Mouse (Mus musculus) kidney, embryonic 16.5 days (tissue): ENCODE measurements around the gene Zscan21. TPM values are rescaled to one million over a fixed set of nuclear protein-coding genes. Genes with fewer than 3 reads are reported as not detected.

Experiments
- microRNA counts: library from miRNA; unstranded; fragments of <30 nt; microRNA quantifications from one replicate; lab custom pipeline; 2016
- microRNA-seq: library from miRNA; unstranded; fragments of <30 nt; microRNA quantifications from one replicate; pipeline ENCODE4, GENCODE M21; 2016
- polyA plus RNA-seq: library from polyadenylated mRNA; unstranded; fragments of >200 nt; fragmentation: Nextera tagmentation; extraction: Ambion mirVana; gene quantifications from 2 replicates; pipeline ENCODE4 v1.2.1, GENCODE M21; 2015

Zscan21 gene
- polyA plus RNA-seq, 1 experiment from 2014 or later, result 76.4 TPM

MicroRNA genes within 50 kb of the gene (microRNA counts, 519-probe panel; counts per million panel counts)
- microRNA mmu-miR-106b (lab: Ali Mortazavi, UCI), result 4,449 counts per million, percentile 93 among the panel's probes with 10 or more counts
- microRNA mmu-miR-25 (lab: Ali Mortazavi, UCI), result 5,153 counts per million, percentile 97 among the panel's probes with 10 or more counts
- microRNA mmu-miR-93 (lab: Ali Mortazavi, UCI), result 4,456 counts per million, percentile 93 among the panel's probes with 10 or more counts

Small RNA genes lying within 50 kb of the gene (microRNA-seq; reads per million reads assigned to microRNA genes)
- gene Mir106b (7,303 reads per million, percentile 94 among the genes with 10 or more reads in this experiment), gene Mir25 (738 reads per million, percentile 77 among the genes with 10 or more reads in this experiment), gene Mir93 (11,006 reads per million, percentile 95 among the genes with 10 or more reads in this experiment)

Other genes with a start within 250 kb of the Zscan21 start
- 0.40 and 1.0 TPM in 2 replicates for gene Pilrb2, start 245.1 kb upstream of the Zscan21 start, polyA plus RNA-seq
- gene Cyp3a13, start 195.3 kb upstream of the Zscan21 start, polyA plus RNA-seq, result 0.09 TPM in 1 of 2 replicates, not detected in the other
- 0.04 TPM in 1 of 2 replicates, not detected in the other for gene Gjc3, start 153.8 kb upstream of the Zscan21 start, polyA plus RNA-seq
- not detected in 2 replicates for gene Azgp1, start 135.4 kb upstream of the Zscan21 start, polyA plus RNA-seq
- gene Smok3a, start 95.6 kb upstream of the Zscan21 start, polyA plus RNA-seq, result not detected in 2 replicates
- gene Smok3b, start 95.5 kb upstream of the Zscan21 start, polyA plus RNA-seq, result not detected in 2 replicates
- not detected in 2 replicates for gene Smok3c, start 63.7 kb upstream of the Zscan21 start, polyA plus RNA-seq
- 22.7 and 25.7 TPM in 2 replicates for gene Zkscan1, start 31.8 kb upstream of the Zscan21 start, polyA plus RNA-seq
- 22.1 and 29.5 TPM in 2 replicates for gene Zfp113, start 38.8 kb downstream of the Zscan21 start, polyA plus RNA-seq
- gene Cops6, start 44.2 kb downstream of the Zscan21 start, polyA plus RNA-seq, result 348 and 375 TPM in 2 replicates
- 26.1 and 29.5 TPM in 2 replicates for gene Ap4m1, start 55.1 kb downstream of the Zscan21 start, polyA plus RNA-seq
- 223 and 230 TPM in 2 replicates for gene Mcm7, start 55.5 kb downstream of the Zscan21 start, polyA plus RNA-seq
- 104 and 109 TPM in 2 replicates for gene Taf6, start 70.5 kb downstream of the Zscan21 start, polyA plus RNA-seq
- gene Cnpy4, start 70.6 kb downstream of the Zscan21 start, polyA plus RNA-seq, result 64.7 and 67.0 TPM in 2 replicates
- 9.6 and 11.2 TPM in 2 replicates for gene Mblac1, start 77.4 kb downstream of the Zscan21 start, polyA plus RNA-seq
- gene Nxpe5, start 109.0 kb downstream of the Zscan21 start, polyA plus RNA-seq, result 0.06 TPM in 2 replicates
- 61.2 and 70.0 TPM in 2 replicates for gene Lamtor4, start 138.6 kb downstream of the Zscan21 start, polyA plus RNA-seq
- 5.0 and 6.6 TPM in 2 replicates for gene BC037034, start 147.1 kb downstream of the Zscan21 start, polyA plus RNA-seq
- gene Gal3st4, start 155.9 kb downstream of the Zscan21 start, polyA plus RNA-seq, result 2.3 and 2.7 TPM in 2 replicates
- 0.15 and 0.28 TPM in 2 replicates for gene Gm43720, start 163.1 kb downstream of the Zscan21 start, polyA plus RNA-seq
- 31.2 and 32.8 TPM in 2 replicates for gene Gpc2, start 163.1 kb downstream of the Zscan21 start, polyA plus RNA-seq
- gene Stag3, start 163.3 kb downstream of the Zscan21 start, polyA plus RNA-seq, result 4.3 TPM in 2 replicates
- 0.17 TPM in 1 of 2 replicates, not detected in the other for gene Pvrig, start 225.1 kb downstream of the Zscan21 start, polyA plus RNA-seq